Mouse (Mus musculus): ENCODE data around the gene Gckr.

The Gckr gene

GRCm38 (mm10) chr5:31297047-31297757 lies at the start of gene Gckr:
Gene Gckr (plus strand): TSS chr5:31297443.
- DNase-seq (ENCODE audit: low read depth, low spot score), result no peak

DNA sequence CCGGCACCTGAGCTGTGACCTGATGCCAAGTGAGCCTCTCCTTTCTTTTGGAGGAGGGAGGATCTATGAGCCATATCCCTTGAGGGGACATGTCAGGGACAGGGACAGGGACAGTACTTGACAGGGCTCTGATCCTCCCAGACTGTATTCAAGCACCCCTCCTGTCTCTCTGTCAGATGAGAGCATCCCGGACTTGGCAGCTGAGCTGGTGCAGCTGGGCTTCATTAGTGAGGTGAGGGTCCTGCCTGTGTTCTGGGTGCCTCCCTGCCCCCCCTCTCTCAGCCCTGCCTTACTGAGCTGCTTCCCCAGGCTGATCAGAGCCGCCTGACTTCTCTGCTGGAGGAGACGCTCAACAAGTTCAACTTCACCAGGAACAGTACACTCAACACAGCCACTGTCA lies 46.5 kb upstream of the Gckr start:
- DNase-seq (ENCODE audit: low read depth, low spot score), result no peak

GRCm38 (mm10) chr5:31251541-31252101 lies 45.6 kb upstream of the Gckr start, which contains the start of gene Krtcap3:
Gene Krtcap3 (plus strand): TSS chr5:31251691.
- DNase-seq (ENCODE audit: low read depth, low spot score), result peak; percentile 82

DNA sequence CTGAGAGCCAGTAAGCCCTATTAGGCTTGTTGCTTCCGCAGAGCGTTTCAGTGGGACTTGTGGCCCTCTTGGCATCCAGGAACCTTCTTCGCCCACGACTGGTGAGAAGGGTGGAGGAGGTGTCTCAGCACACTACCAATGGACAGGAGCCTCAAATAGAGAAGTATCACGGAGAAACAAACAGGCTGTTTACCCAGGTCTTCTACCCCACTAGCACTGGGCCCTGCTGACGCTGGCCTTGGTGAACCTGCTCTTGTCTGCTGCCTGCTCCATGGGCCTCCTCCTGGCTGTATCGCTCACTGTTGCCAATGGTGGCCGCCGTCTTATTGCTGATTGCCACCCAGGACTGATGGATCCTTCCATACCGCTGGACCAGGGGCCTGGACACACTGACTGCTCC lies 45.1 kb upstream of the Gckr start:
- peak; percentile 23 for DNase-seq (ENCODE audit: low read depth, low spot score)

- DNase-seq (ENCODE audit: low read depth, low spot score), result peak; percentile 21
These were observed 44.3 kb upstream of the Gckr start for GRCm38 (mm10) chr5:31252795-31253545.

DNA sequence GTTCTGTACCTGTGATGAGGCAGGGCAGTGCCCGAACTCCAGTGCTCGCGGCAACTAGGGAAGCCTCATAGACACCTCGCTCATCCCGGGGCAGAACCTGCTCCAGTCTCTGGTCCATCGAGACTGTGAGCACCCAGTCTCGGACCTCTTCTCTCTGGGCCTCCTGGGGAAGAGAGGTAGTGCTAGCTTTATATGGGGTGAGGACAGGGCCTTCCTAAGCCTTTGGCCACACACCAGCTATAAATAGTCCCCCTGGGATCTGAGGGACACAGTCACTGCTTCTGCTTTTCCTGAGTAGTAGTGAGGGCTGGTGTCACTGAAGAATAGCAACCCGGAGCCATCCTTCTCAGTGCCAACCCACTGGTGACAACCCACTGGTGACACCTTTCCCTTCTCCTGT lies 43.4 kb upstream of the Gckr start:
- no peak for DNase-seq (ENCODE audit: low read depth, low spot score)

GRCm38 (mm10) chr5:31254452-31254851 lies 42.8 kb upstream of the Gckr start:
- DNase-seq (ENCODE audit: low read depth, low spot score), result peak; percentile 30

- DNase-seq (ENCODE audit: low read depth, low spot score), result no peak
These were observed 42.3 kb upstream of the Gckr start for GRCm38 (mm10) chr5:31254901-31255300.

- DNase-seq (ENCODE audit: low read depth, low spot score), result no peak
These were observed 41.9 kb upstream of the Gckr start for GRCm38 (mm10) chr5:31255381-31255780.

- no peak for DNase-seq (ENCODE audit: low read depth, low spot score)
These were observed 41.3 kb upstream of the Gckr start for GRCm38 (mm10) chr5:31255971-31256370.

DNA sequence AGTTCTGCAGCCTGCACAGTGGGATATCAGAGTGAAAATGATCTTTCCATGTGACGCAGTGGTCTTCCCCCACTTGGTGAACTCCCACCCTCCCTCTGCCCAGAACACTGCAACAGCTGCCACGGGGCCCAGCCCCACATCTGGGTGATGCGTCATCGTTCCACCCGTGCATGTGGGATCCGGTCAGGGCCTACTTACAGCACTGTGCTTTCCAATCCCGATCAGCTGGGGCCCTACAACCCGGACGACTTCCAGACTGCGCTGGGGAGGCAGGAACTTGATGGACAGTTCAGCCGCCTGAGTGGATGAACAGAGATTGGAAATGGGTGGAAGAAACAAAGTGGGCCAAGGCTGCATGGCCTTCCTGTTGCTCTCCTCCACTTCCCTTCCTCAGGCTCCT lies 39.6 kb upstream of the Gckr start:
- DNase-seq (ENCODE audit: low read depth, low spot score), result no peak

DNA sequence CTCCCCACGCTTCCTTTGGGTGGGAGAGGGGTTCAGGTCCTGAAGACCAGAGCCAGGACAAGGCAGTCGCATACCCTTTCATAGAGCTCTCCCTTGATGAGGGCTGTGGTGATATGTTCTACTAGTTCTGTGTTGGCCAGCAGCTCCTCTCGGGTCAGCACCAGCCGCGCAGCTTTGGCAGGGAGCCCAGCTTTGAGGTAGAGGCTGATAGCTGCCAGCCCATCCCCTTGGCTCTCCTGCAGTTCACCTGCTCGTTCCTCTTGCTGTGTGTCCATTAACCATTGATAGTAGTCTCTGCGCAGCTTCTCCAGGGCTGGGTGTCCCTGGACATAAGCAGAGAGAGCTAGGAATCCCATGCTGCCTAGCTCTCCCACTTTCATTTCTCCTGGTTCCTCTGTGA lies 31.1 kb upstream of the Gckr start:
- no peak for DNase-seq (ENCODE audit: low read depth, low spot score)

DNA sequence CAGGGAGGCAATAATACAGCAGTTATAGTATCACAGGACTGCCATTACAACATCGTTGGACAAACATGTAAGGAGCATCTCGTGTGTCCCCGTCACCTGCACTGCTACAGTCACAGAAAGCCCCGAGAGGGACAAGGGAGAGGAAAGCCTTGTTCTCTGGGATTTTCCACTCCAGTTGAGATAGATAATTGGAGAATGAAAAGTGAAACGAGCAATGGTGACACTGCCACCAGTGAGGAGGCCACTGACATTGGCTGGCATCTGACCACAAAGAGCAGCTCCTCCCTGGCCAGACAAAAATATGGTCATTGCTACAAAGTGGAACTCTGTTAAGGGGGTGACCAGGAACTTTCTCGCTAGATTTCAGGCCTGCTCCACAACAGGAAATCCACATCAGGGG lies 29.6 kb upstream of the Gckr start:
- no peak for DNase-seq (ENCODE audit: low read depth, low spot score)

DNA sequence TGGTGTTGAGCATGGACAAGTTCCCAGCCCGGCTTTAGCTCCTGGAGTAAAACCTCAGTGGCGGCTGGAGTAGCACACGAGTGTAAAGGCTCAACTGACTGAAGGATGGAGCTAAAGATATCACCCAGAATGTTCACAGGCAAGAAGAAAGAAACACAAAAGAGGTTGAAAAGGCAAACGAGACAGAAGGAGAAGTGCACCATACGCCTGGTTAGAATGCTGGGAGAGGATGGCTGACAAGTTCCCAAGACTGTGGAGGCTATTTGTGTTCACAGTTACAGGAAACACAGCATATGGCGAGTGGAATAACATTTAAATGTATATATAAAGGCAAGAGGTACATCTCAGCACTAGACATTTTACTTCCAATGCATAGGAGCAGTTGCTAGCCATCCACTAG lies 24.2 kb upstream of the Gckr start:
- DNase-seq (ENCODE audit: low read depth, low spot score), result no peak

GRCm38 (mm10) chr5:31279245-31279988 lies 17.8 kb upstream of the Gckr start:
- no peak for DNase-seq (ENCODE audit: low read depth, low spot score)

GRCm38 (mm10) chr5:31288225-31288624 lies 9.0 kb upstream of the Gckr start:
- no peak for DNase-seq (ENCODE audit: low read depth, low spot score)

DNA sequence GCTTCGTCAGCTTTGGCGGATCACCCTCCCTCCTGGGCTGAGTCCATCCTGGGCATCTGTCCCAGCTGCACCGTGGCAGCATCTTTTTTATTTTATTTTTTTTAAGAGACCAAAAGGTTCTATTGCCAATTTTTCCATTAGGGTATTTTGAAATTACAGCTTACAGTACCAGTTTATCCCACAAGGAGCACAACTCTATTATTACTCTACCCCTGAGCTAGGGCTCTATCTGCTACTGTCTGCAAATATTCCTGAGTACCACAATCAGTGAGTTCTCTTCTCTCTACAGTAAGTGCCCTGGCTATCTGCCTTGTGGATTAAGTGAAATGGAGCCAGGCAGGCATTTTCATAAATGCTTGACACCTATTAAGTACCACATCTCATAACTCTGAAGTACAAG lies 8.6 kb upstream of the Gckr start:
- no peak for DNase-seq (ENCODE audit: low read depth, low spot score)

GRCm38 (mm10) chr5:31289626-31290230 lies 7.5 kb upstream of the Gckr start:
- DNase-seq (ENCODE audit: low read depth, low spot score), result no peak

DNA sequence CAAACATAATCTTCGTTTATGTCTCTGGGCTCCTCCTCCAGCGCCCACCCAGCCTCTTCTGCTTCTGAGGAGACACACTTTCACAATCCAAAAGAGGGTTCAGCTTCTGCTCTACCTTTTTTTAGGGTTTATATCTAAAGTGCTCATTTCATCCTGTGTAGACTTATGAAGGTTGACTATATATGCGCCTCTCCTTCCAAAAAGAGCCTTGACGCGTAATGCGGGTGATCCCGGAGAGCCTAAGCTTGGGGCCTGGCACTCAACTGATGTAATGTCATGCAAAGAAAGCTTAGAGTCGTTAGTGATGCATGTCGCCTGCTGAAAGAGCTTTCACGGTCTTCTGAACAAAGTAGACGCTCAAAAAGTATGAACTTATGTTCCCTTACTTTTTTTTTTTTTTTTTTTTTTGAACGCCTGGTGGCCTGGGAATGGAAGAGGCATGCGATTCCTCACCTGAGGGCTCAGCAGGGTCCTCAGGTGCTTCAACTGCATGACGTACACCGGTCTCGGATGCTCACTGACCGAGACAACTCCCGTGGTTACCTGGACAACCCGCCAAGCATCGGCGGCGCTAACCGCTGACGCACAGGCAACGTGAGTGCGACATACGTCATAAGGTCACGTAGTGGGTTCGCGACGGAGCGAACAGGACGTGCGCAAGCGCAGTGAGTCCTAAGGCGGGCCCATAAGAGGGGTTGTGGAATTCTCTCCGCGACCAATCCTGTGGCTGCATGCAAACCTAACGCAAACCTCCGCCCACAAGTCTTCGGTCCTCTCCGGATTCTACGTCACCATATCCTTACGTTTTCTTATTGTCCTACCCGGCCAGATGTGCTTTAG lies 6.5 kb upstream of the Gckr start, which contains the start of gene Ift172:
Gene Ift172, minus strand, starts transcription at position 596 of the 840 bp plus-strand sequence.
- peak; percentile 100 for DNase-seq (ENCODE audit: low read depth, low spot score)

GRCm38 (mm10) chr5:31291361-31291688 lies 5.9 kb upstream of the Gckr start:
- DNase-seq (ENCODE audit: low read depth, low spot score), result no peak
